Mouse (Mus musculus): ENCODE results near the gene Lmod3.

DNA sequence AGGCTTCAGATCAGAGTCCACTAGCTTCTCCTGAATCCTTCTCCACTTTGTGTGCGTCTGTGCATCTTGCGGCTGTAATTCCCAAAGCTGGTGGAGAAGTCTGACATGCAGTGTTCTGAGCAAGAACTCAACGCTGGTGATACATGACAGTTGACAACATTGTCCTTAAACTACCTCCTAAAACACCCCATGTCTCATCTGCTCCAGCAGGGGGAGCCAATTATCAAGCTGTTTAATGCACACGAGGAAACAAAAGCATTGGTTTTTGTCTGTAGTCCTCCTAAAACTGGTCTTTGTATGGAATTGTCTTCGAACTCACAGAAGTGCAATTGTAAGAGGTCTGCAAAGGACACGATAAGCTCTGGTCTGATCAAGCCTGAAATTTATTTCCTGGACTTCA lies 1.6 kb downstream of the Lmod3 start:
- peak; percentile 89 for TF ChIP-seq CTCF (IDR thresholded peaks at IDR 0.05; ENCODE audit: low read depth)
- no peak for TF ChIP-seq EP300 (IDR thresholded peaks at IDR 0.05; ENCODE audit: low read depth)
